Mouse (Mus musculus): ENCODE measurements around the gene Pate2. TPM values are rescaled to one million over a fixed set of nuclear protein-coding genes. Genes with fewer than 3 reads are reported as not detected.

Gene Pate2
- total RNA-seq (2015) (0.51 and 0.75 TPM in 2 replicates), total RNA-seq (2017) (not detected in 2 replicates)

- peak; percentile 96 for ATAC-seq (ENCODE audit: poor library complexity, severe bottlenecking)
These were observed at the start of gene Pate2, which contains the start of gene Hyls1 for GRCm38 (mm10) chr9:35569571-35570534. TSS of gene Pate2 (plus strand) at chr9:35570284. TSS of gene Hyls1 (minus strand) at chr9:35570398.

DNA sequence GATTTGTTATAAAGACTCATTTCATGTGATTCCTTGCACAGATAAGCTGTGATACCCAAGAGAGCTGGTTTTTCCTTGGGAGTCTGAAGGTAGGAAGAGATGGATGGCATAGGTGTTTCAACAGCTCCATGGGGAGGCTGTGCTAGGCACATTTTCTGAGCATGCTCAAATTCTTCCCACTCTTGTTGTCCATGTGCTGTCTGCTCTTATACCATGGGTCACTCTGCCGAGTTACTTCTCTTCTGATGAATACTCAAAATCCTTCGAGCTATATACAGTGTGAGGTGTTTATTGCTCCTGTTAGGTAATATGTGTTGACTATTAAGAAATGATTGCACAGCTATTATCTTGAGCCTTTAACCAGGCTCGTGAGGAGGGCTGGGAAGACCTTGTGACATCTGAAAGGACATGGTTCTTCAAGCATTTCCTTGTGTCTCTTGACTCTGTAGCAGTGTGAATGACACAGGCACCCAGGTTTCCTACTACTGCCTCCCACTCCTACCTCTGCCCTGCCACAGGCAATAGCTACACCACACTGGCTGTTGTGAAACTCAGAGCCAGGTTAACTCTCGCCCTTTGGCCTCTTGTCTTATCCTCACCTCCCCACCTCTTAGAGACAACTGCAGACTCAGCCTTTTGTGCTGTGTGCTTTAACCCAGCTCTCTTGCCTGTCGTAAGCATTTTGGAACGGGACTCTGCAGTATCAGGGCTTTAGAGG is 49.3 kb upstream of the Pate2 start:
- no peak for ATAC-seq (ENCODE audit: poor library complexity, severe bottlenecking)

- no peak for ATAC-seq (ENCODE audit: poor library complexity, severe bottlenecking)
These were observed 47.8 kb upstream of the Pate2 start for GRCm38 (mm10) chr9:35522241-35522640.

GRCm38 (mm10) chr9:35522821-35523515 is 47.1 kb upstream of the Pate2 start:
- no peak for ATAC-seq (ENCODE audit: poor library complexity, severe bottlenecking)

GRCm38 (mm10) chr9:35523541-35523940 is 46.5 kb upstream of the Pate2 start:
- no peak for ATAC-seq (ENCODE audit: poor library complexity, severe bottlenecking)

- peak; percentile 72 for ATAC-seq (ENCODE audit: poor library complexity, severe bottlenecking)
These were observed 46.1 kb upstream of the Pate2 start for GRCm38 (mm10) chr9:35523941-35524411.

- no peak for ATAC-seq (ENCODE audit: poor library complexity, severe bottlenecking)
These were observed 40.9 kb upstream of the Pate2 start for GRCm38 (mm10) chr9:35529141-35529540.

GRCm38 (mm10) chr9:35529796-35530195 is 40.3 kb upstream of the Pate2 start:
- ATAC-seq (ENCODE audit: poor library complexity, severe bottlenecking), result no peak

GRCm38 (mm10) chr9:35533266-35533665 is 36.8 kb upstream of the Pate2 start:
- no peak for ATAC-seq (ENCODE audit: poor library complexity, severe bottlenecking)

DNA sequence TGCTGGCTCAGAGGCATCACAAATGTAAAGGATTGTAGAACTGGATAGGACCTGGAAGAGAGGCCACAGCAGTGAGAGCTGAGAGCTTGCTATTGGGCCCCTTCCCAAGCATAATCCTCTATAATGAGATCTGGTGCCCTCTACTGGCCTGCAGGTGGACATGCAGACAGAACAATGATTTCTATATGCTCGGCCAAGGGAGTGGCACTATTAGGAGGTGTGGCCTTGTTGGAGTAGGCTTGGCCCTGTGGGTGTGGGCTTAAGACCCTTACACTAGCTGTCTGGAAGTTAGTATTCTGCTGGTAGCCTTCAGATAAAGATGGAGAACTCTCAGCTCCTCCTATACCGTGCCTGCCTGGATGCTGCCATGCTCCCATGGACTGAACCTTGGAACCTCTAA is 35.0 kb upstream of the Pate2 start:
- ATAC-seq (ENCODE audit: poor library complexity, severe bottlenecking), result peak; percentile 93

GRCm38 (mm10) chr9:35535876-35536275 is 34.2 kb upstream of the Pate2 start:
- no peak for ATAC-seq (ENCODE audit: poor library complexity, severe bottlenecking)

- no peak for ATAC-seq (ENCODE audit: poor library complexity, severe bottlenecking)
These were observed 30.9 kb upstream of the Pate2 start for GRCm38 (mm10) chr9:35539001-35539750.

DNA sequence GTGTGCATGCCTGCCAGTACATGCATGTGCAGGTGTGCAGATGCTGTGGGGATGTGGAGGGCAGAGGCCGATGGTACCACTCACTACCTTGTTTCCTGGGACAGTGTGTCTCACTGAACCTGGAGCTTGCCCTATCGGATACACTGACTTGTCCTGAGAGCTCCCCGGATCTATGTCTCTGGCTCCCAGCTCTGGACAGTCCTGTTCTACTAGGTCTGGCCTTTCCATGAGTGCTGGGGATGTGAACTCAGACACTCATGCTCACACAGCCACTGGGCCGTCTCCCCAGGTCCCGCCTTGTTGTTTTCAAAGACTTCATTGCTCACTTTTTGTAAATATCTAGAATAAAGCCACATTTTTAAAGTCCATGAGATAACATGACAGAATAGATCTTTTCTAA is 29.1 kb upstream of the Pate2 start:
- ATAC-seq (ENCODE audit: poor library complexity, severe bottlenecking), result no peak

GRCm38 (mm10) chr9:35541488-35541887 is 28.6 kb upstream of the Pate2 start:
- ATAC-seq (ENCODE audit: poor library complexity, severe bottlenecking), result peak; percentile 73

DNA sequence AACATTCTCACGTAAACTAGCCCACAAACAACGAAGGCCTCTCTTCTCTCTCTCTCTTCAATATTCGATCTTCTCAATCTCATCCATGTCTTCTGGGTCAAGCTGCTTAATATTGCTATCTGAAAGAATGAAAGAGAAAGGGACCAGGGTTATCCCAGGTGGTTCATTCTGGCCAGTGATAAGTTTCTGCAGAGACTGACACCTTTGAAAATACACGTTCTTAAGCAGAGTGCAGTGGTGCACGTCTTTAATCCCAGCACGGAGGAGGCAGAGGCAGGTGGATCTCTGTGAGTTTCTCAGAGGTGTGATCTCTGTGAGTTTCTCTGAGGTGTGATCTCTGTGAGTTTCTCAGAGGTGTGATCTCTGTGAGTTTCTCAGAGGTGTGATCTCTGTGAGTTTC is 28.1 kb upstream of the Pate2 start:
- ATAC-seq (ENCODE audit: poor library complexity, severe bottlenecking), result no peak

GRCm38 (mm10) chr9:35543099-35543860 is 26.8 kb upstream of the Pate2 start:
- no peak for ATAC-seq (ENCODE audit: poor library complexity, severe bottlenecking)

GRCm38 (mm10) chr9:35544666-35545065 is 25.4 kb upstream of the Pate2 start:
- ATAC-seq (ENCODE audit: poor library complexity, severe bottlenecking), result no peak

DNA sequence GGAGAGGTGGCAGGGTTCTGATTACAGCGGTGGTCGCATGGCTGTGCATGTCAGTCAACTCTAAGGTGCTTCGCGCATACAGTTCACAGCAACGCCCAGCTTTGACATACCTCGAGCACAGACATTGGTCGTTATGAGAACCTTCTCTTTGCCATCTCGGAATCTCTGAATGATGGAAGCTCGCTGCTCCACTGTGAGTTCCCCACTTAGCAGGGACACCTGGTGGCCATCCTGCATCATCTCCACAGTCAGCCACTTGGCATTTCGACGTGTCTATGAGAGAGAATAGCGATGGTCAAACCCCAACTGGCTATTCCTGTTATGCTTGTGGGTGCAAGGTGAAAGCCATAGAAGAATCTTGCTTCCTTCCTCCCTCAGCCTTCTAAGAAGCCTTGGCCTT is 24.4 kb upstream of the Pate2 start:
- no peak for ATAC-seq (ENCODE audit: poor library complexity, severe bottlenecking)

- peak; percentile 93 for ATAC-seq (ENCODE audit: poor library complexity, severe bottlenecking)
These were observed 23.3 kb upstream of the Pate2 start for GRCm38 (mm10) chr9:35546745-35547144.

GRCm38 (mm10) chr9:35548455-35548854 is 21.6 kb upstream of the Pate2 start:
- no peak for ATAC-seq (ENCODE audit: poor library complexity, severe bottlenecking)
